Mouse (Mus musculus): ENCODE results near the gene Micu1. TPM values are rescaled to one million over a fixed set of nuclear protein-coding genes. Genes with fewer than 3 reads are reported as not detected.

Micu1 gene
- polyA plus RNA-seq, 1 experiment from 2014 or later, result 26.4 TPM

- ATAC-seq (no peak), DNase-seq (no peak)
- no peak overlapping the region for H3K4me3 ChIP-seq (ENCODE audit: low read depth, low read length)
- no peaks in the 10 kb centered on the region for H3K27me3 ChIP-seq (ENCODE audit: insufficient read depth, low read length)
- WGBS (ENCODE audit: insufficient replicate concordance), result 61% methylated on average over 7 of the region's 7 CpGs
- H3K9me3 ChIP-seq (ENCODE audit: low read length), result no peaks in the 10 kb centered on the region
- no peak for TF ChIP-seq CTCF (IDR thresholded peaks at IDR 0.05; ENCODE audit: low read depth)
- TF ChIP-seq EP300 (IDR thresholded peaks at IDR 0.05; ENCODE audit: low read depth), result no peak
- peaks cover 45% of the 10 kb centered on the region for H3K36me3 ChIP-seq (replicated peaks; ENCODE audit: insufficient read depth, low read length)
- H3K9ac ChIP-seq (replicated peaks), result no peak overlapping the region
- no peak overlapping the region for H3K4me2 ChIP-seq (ENCODE audit: low read depth, low read length)
- H3K27ac ChIP-seq (ENCODE audit: low read depth), result no peak overlapping the region
- H3K4me1 ChIP-seq (ENCODE audit: insufficient read depth), result peaks cover 37% of the 10 kb centered on the region
These were observed 187.1 kb downstream of the Micu1 start for GRCm38 (mm10) chr10:59889339-59889738.

- DNase-seq (no peak), ATAC-seq (no peak)
- TF ChIP-seq EP300 (IDR thresholded peaks at IDR 0.05; ENCODE audit: low read depth) (no peak), CTCF (IDR thresholded peaks at IDR 0.05; ENCODE audit: low read depth) (no peak)
- no peaks in the 10 kb centered on the region for H3K9me3 ChIP-seq (ENCODE audit: low read length)
- H3K4me3 ChIP-seq (ENCODE audit: low read depth, low read length), result no peak overlapping the region
- H3K36me3 ChIP-seq (replicated peaks; ENCODE audit: insufficient read depth, low read length), result peaks cover 52% of the 10 kb centered on the region
- WGBS (ENCODE audit: insufficient replicate concordance), result 87% methylated on average over 15 of the region's 15 CpGs
- no peaks in the 10 kb centered on the region for H3K27me3 ChIP-seq (ENCODE audit: insufficient read depth, low read length)
- no peak overlapping the region for H3K4me2 ChIP-seq (ENCODE audit: low read depth, low read length)
- no peak overlapping the region for H3K27ac ChIP-seq (ENCODE audit: low read depth)
- peaks cover 34% of the 10 kb centered on the region for H3K4me1 ChIP-seq (ENCODE audit: insufficient read depth)
- H3K9ac ChIP-seq (replicated peaks), result no peak overlapping the region
These were observed 187.9 kb downstream of the Micu1 start for GRCm38 (mm10) chr10:59889953-59890751.

DNA sequence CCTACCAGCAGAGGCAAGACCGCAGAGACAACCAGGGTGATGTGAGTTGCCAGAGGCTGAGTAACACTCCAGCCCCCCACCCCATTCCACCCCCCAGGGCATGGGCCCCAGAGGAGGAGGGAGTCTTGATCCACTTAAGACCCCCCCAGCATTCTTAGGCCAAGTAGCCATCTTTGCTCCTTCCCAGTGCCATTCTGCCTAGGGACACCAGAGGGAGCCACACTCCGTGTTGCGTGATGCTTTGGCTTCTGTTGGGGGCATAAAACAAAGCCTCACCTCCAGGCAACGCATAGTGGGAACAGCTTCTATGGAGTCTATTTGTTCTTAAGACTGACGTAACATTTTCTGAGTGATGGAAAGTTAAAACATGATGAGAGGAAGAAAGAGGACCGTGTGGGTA, 190.7 kb downstream of the Micu1 start:
- TF ChIP-seq CTCF (IDR thresholded peaks at IDR 0.05; ENCODE audit: low read depth) (peak; percentile 99), EP300 (IDR thresholded peaks at IDR 0.05; ENCODE audit: low read depth) (no peak)
- Histone ChIP-seq H3K4me1 (ENCODE audit: insufficient read depth) (peaks cover 14% of the 10 kb centered on the region), H3K9me3 (ENCODE audit: low read length) (no peaks in the 10 kb centered on the region), H3K4me3 (ENCODE audit: low read depth, low read length) (no peak overlapping the region), H3K36me3 (replicated peaks; ENCODE audit: insufficient read depth, low read length) (peaks cover 78% of the 10 kb centered on the region), H3K9ac (replicated peaks) (no peak overlapping the region), H3K27me3 (ENCODE audit: insufficient read depth, low read length) (no peaks in the 10 kb centered on the region), H3K27ac (ENCODE audit: low read depth) (no peak overlapping the region), H3K4me2 (ENCODE audit: low read depth, low read length) (no peak overlapping the region)
- DNase-seq (peak; percentile 69), ATAC-seq (no peak)
- 52% methylated on average over 6 of the region's 6 CpGs for WGBS (ENCODE audit: insufficient replicate concordance)

DNA sequence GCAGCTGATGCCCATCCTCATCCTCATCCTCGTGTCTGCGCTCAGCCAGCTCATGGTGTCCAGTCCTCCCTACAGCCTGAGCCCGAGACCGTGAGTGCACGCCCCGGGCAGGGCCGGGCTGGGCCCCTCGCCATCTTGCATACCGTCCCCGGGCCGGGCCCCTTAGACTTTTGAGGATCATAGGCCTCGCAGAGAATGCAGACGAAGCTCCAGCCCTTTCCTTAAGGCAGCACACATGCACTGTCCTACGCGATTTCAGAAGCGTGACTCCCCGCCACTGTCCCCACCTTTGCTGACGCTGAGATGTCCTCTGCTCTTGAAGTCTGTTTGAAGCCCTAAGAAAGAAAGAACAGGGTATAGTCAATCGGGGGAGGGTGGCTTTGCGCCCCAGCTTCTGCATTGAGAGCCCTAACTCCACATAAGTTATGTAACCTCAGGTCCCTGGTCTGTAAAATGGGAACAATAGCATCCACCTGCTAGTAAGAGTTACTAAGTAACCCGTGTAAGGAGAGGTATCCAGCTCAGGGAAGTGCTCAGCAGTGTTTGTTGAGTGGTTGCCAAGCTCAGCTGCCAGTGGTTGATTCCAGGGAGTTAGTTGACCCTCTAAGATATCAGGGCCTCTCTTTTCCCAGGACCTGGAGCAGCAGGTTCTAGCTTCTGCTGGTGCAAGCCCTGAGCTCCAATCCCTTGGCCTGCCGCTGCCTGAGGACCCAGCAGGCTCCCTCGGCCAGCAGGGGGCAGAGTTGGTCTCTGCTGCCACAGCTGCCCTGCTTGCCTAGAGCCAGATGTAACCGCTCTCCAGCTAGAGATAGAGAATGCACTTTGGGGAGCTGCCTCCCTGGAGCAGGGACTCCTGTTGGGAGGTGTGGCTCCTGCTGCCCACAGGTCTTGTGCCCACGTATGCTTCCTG, 192.2 kb downstream of the Micu1 start:
- 0 out of 2 replicates have a peak, but pooled peaks have one; percentile 11 for ATAC-seq
- no peak overlapping the region for H3K27ac ChIP-seq (ENCODE audit: low read depth)

GRCm38 (mm10) chr10:59895460-59896186, 193.3 kb downstream of the Micu1 start:
- WGBS (ENCODE audit: insufficient replicate concordance), result 91% methylated on average over 17 of the region's 17 CpGs
- H3K4me3 ChIP-seq (ENCODE audit: low read depth, low read length), result no peak overlapping the region
- H3K4me2 ChIP-seq (ENCODE audit: low read depth, low read length), result no peak overlapping the region
- H3K4me1 ChIP-seq (ENCODE audit: insufficient read depth), result peaks cover 37% of the 10 kb centered on the region
- H3K27me3 ChIP-seq (ENCODE audit: insufficient read depth, low read length), result no peaks in the 10 kb centered on the region
- no peak overlapping the region for H3K27ac ChIP-seq (ENCODE audit: low read depth)
- no peak overlapping the region for H3K9ac ChIP-seq (replicated peaks)
- H3K36me3 ChIP-seq (replicated peaks; ENCODE audit: insufficient read depth, low read length), result peaks cover 78% of the 10 kb centered on the region
- peak; percentile 15 for DNase-seq
- no peaks in the 10 kb centered on the region for H3K9me3 ChIP-seq (ENCODE audit: low read length)
- TF ChIP-seq EP300 (IDR thresholded peaks at IDR 0.05; ENCODE audit: low read depth) (no peak), CTCF (IDR thresholded peaks at IDR 0.05; ENCODE audit: low read depth) (no peak)
- ATAC-seq, result no peak

More for the DNA sequence above, 192.2 kb downstream of the Micu1 start:
- Histone ChIP-seq H3K4me1 (ENCODE audit: insufficient read depth) (peaks cover 26% of the 10 kb centered on the region), H3K36me3 (replicated peaks; ENCODE audit: insufficient read depth, low read length) (peaks cover 85% of the 10 kb centered on the region), H3K4me3 (ENCODE audit: low read depth, low read length) (no peak overlapping the region), H3K9ac (replicated peaks) (no peak overlapping the region), H3K27me3 (ENCODE audit: insufficient read depth, low read length) (no peaks in the 10 kb centered on the region), H3K9me3 (ENCODE audit: low read length) (no peaks in the 10 kb centered on the region), H3K4me2 (ENCODE audit: low read depth, low read length) (no peak overlapping the region)
- 82% methylated on average over 25 of the region's 25 CpGs for WGBS (ENCODE audit: insufficient replicate concordance)
- TF ChIP-seq CTCF (IDR thresholded peaks at IDR 0.05; ENCODE audit: low read depth) (peak; percentile 99), EP300 (IDR thresholded peaks at IDR 0.05; ENCODE audit: low read depth) (no peak)
- DNase-seq, result peak; percentile 92
